Mouse (Mus musculus): ENCODE measurements around the gene Bmf.

Bmf gene

DNA sequence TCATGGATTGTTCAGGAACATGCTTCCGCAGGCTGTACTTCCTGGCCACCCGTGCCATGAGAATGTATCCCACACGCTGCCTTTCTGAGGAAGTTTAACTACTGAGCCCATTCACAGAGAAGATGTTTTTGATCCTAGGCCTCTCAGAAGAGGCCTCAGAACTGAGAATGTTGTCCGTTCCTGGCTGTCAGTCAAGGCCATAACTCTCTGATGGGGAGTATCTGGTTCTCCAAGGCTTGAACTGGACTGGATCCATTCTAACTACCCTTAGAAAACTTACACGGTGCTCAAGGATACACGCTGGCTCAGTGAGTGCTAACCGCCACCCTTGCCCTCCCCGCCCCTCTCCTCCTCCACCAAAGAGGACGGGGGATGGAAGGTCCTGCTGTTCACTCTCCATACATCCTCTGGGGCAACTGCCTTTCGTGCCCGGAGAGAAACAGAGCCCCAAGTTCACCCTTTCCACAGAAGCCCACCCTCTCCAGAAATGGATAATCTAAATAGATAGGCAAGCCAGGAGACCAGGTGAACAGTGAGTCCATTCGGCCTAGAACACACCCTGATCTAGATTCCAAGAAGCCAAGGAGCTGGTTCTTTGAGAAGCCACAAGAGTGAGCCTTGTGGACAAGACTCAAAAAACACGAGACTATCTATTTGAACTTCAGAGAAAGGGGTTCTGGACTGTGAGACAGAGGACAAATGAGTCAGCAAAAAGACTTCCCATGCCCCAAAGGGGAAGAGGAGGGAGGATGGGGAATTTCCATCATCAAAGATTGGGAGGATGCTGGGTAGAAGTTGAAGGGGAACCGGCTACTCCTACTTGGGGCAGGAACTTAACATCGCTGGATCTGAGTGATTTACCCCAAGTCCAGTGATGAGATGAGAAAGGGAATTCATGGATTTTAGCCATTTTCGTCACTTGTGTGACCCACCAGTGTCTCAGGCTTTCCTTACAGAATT lies 36.8 kb downstream of the Bmf start:
- DNase-seq (ENCODE audit: low read depth, low spot score): no peak

- DNase-seq (ENCODE audit: low read depth, low spot score): no peak
Measured at GRCm38 (mm10) chr2:118511779-118512417, 37.6 kb downstream of the Bmf start.

- no peak for DNase-seq (ENCODE audit: low read depth, low spot score)
Measured at GRCm38 (mm10) chr2:118510447-118511310, 38.8 kb downstream of the Bmf start.

DNA sequence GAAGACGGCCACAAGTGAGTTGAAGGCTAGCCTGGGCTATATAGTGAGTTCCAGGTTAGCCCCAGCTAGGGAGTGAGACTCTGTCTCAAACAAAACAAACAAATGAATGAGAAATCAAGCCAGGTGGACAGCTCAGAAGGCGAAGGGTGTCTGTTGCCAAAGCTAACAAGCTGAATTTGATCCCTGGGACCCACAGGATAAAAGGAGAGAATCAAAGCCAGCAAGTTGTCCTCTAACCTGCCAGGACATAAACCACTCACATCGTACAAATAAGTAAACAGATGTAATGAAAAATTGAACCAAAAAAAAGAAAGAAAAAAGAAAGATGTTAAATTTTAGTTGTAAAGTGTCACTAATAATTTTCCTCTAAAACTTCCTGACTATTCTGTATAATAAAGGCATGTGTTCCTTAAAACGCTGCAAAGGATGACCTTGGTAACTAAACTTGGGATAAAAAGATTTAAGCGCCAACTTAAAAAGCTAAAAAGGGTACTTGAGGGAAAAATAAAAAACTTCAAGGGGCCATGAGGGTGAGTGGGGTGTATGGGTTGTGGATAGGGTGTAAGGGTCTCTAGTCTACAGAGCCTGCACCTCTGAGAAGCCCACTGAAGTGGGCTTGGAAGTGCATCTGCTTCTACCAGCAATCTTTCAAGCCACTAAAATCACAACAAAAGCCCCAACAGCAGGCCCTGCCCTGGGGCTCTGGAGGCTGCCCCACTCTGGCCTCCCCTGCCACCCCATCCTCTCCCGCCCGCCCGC lies 39.6 kb downstream of the Bmf start:
- no peak for DNase-seq (ENCODE audit: low read depth, low spot score)

DNA sequence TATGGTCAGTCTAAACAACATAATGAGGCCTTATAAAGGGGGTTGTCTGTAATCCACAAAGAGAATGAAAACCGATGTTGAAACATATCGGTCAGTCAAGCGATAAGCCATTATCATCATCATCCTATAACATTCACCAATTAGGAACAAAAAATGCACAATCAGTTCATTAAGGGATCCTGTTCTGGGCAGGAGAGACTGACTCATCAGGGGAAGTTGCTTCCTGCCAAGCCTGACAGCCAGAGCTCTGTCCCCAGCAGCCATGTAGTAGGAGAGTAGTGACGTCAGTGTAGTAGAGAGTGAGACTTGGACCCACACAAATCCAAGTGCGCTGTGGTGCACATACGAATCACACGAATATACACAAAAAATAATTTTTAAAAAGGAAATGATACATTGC lies 42.4 kb downstream of the Bmf start:
- no peak for DNase-seq (ENCODE audit: low read depth, low spot score)

DNA sequence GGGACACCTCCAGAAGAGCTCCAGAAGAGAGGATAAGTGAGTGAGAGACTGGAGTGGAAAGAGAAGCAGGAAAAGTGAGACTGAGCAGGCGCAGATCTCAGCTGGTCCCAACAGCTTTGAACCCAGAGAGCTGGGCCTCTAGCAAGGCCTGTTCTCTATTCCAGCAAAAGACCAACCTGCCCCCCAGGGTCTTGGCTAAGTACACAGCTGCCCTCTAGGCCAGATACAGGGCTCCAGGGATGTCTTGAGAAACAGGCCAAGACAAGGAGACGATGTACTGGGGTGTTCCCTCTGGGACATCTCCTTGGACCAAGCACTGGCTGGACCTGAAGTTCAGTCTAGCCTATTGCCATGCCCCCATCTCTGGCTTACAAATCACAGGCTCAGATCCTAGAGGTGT lies 49.3 kb downstream of the Bmf start:
- DNase-seq (ENCODE audit: low read depth, low spot score): no peak

GRCm38 (mm10) chr2:118499135-118499961 lies 50.1 kb downstream of the Bmf start:
- DNase-seq (ENCODE audit: low read depth, low spot score): no peak

GRCm38 (mm10) chr2:118498476-118498875 lies 51.0 kb downstream of the Bmf start:
- no peak for DNase-seq (ENCODE audit: low read depth, low spot score)

DNA sequence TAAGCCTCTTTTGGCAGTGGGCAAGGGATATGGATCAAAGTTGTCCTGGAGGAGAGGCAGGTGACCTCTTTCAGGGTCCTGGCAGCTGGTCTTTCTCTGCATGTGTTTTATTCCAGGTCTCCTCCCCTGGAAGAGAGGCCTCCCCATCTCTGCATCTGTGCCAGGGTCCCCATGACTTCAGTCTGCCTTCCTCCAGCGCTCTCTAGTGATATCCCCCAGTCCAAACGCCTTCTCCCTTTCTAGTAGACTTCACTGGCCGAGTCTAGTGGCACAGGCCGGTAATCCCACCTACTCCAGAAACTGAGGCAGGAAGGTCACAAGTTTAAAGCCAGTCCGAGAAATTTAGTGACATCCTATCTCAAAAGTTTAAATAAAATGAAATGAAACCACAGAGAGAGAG lies 51.6 kb downstream of the Bmf start:
- no peak for DNase-seq (ENCODE audit: low read depth, low spot score)

GRCm38 (mm10) chr2:118495024-118495423 lies 54.5 kb downstream of the Bmf start:
- no peak for DNase-seq (ENCODE audit: low read depth, low spot score)

DNA sequence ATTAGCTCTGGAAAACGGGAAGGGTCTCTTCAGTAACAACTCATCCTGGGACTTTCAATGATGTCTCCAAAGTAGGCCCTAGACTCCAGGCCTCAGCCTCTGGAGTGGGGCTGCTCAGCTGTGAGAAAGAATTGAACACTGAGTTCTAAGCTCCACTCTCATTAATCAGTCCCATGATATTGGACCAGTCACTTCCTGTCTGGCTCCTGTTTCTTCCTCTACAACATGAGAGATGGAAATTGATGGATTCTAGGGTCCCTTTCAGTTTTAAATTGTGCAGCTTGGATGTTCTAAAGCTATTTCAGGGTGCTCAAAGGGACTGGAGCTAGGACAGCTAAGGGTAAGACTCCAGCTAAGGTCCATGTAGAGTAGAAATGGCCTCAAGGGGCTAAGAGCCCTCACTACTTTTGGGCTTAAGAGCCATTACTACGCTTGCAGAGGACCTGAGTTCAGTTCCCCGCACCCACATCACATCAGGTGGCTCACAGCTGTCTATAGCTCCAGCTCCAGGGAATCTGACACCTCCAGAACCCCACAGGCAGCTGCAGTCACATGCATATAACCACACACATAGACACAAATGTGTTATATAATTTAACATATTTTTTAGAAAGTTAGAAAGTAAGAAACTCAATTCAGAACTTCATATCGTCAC lies 57.6 kb downstream of the Bmf start:
- DNase-seq (ENCODE audit: low read depth, low spot score): no peak

DNA sequence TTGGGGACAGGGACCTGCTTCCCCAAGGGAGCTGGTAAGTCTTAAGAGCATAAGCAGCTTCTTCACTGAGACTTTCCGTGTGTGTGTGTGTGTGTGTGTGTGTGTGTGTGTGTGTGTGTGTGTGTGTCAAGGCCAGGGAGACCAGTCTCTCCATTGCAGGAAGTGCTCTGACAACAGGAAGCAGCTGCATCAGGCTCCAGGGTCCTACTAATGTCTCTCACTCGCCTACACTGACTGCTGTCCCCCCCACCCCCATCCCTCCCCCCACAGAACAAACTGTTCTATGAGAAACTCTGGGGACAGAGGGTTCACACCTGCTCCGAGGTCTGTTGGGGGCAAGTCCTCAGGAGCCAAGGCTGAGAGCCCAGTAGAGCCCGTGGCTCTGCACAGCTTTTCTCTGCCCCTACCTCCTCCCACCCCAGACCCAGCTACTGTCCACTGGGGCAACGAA lies 58.2 kb downstream of the Bmf start:
- no peak for DNase-seq (ENCODE audit: low read depth, low spot score)

DNA sequence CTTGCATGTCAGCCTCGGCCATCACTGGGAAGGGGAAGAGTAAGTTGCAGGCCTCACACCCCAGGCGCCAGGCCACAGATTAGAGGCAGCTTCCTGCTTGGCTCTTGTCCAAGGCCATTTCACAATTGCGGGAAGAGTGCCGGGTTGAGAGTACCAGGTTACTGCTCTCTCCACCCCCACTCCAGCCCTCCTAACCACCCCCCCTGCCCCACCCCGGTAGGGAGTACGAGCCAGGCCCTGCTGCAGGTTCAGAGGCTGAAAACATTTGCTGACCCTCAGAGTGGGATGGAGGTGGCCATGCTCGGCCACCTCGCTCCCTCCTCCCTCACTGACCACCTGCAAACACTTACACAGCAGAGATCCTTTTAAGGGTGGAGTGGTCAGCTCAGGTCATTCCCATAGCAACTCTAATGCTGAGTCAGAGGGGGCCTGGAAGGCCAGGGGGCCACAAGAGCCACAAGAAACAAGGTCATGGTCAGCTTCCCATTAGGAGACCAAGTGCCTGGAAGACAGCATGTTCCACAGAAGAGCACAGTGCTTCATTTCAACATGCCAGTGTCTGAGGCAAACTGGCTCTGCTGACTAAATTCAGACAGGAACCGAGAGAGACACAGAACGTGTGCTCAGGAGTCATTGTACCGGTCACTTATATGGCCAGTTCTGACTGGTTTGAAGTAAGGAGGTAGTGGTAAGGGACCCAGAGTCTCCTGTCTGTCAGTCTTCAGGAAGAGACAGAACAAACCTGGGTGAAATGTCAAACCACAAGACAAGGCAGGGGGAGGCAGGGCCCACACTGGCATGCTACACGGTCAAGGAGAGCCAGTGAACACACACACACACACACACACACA lies 59.0 kb downstream of the Bmf start:
- no peak for DNase-seq (ENCODE audit: low read depth, low spot score)

GRCm38 (mm10) chr2:118487806-118488205 lies 61.7 kb downstream of the Bmf start:
- no peak for DNase-seq (ENCODE audit: low read depth, low spot score)

- peak; percentile 40 for DNase-seq (ENCODE audit: low read depth, low spot score)
Measured at GRCm38 (mm10) chr2:118486933-118487332, 62.6 kb downstream of the Bmf start.

GRCm38 (mm10) chr2:118485415-118485814 lies 64.1 kb downstream of the Bmf start:
- DNase-seq (ENCODE audit: low read depth, low spot score): no peak

- DNase-seq (ENCODE audit: low read depth, low spot score): no peak
Measured at GRCm38 (mm10) chr2:118484386-118484898, 65.0 kb downstream of the Bmf start.

DNA sequence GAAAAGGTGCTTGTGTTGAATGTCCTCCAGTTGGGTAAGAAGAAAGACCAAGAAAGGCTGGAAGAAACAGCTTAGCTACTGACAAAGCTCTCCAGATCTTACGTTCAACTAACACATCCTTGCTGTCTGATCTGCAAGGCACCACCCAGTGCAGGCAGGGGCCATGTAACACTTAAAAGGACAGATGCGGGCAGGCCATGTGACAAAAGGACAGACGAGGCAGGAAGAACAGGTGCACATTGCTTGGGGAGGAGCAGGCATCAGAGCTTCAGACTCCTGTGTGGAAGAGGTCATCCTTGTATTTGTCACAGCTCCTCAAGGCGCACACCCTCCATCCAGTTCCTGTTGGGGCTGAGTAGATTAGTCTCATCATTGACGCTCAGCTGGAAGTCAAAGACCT lies 66.5 kb downstream of the Bmf start:
- no peak for DNase-seq (ENCODE audit: low read depth, low spot score)

- DNase-seq (ENCODE audit: low read depth, low spot score): peak; percentile 48
Measured at GRCm38 (mm10) chr2:118480886-118481285, 68.6 kb downstream of the Bmf start.
